Mouse (Mus musculus) right cerebral cortex, postnatal 36 days (tissue): Measurements from ENCODE around the gene Nnat.

Experiments used
- DNase-seq, 2 experiments: peaks; one replicate each; pipeline ENCODE4 v3.0.0; 2022; ENCODE audit warnings: low spot score in 2 of 2, mixed read lengths in 1 of 2

Nnat gene

GRCm38 (mm10) chr2:157601435-157601839 lies 41.6 kb downstream of the Nnat start:
- no peak for DNase-seq

GRCm38 (mm10) chr2:157605025-157605675 lies 45.3 kb downstream of the Nnat start:
- DNase-seq: peak; percentile 40 to 52

GRCm38 (mm10) chr2:157607542-157608236 lies 47.8 kb downstream of the Nnat start:
- no peak for DNase-seq

DNA sequence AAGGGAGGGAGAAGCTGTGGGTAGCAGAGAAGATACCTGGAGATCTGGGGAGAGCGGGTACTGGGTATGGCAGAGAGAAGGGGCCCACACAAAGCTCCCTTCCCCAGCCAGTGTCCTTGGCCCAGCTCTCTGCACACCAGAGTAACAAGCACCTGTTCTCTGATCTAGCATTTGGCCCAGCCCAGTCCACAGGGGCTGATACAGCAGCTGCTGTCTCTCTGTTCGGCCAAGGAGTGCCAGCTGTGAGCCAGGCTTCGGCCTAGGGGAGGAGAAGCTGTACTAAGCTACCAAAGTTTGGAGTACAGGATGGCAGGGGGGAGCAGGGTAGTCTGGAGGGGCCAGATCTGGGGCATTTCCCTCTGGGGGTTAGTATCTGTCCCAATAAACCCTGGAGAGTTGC lies 51.9 kb downstream of the Nnat start:
- DNase-seq: no peak
